Mouse (Mus musculus) neural tube, embryonic 11.5 days (tissue): ENCODE measurements at regions not wholly inside any gene's neighbourhood (a gene's known extent, or its start where the extent isn't known, plus 50 kb on each side); places are given as distances from the start of the nearest gene placed in this dataset.

Experiments
- ATAC-seq: fragments of 200-750 bp; cut with Nextera tagmentation; 2 replicates; pipeline ENCODE4 v1.8.0; 2017; ENCODE audit warnings: moderate number of reproducible peaks, mild to moderate bottlenecking, moderate TSS enrichment, moderate library complexity; ENCODE audit not compliant: insufficient read depth, low FRiP score, low TSS enrichment
- DNase-seq: peaks from one replicate; pipeline ENCODE4 v3.0.0-alpha.2; 2015; ENCODE audit warnings: low spot score
- H3K27ac ChIP-seq: fragments of 300-500 bp; sonication (generic); 2 replicates; pipeline ENCODE4 v1.5.1; 2014; ENCODE audit warnings: low read depth, mild to moderate bottlenecking, low read length
- H3K27me3 ChIP-seq: fragments of 300-500 bp; sonication (generic); 2 replicates; pipeline ENCODE4 v1.6.1; 2014; ENCODE audit warnings: mild to moderate bottlenecking, low read length, mixed read lengths; ENCODE audit not compliant: control insufficient read depth, insufficient read depth
- H3K36me3 ChIP-seq: fragments of 300-500 bp; sonication (generic); 2 replicates; pipeline ENCODE4 v1.6.1; 2014; ENCODE audit warnings: mild to moderate bottlenecking, low read length, moderate library complexity, mixed read lengths; ENCODE audit not compliant: control insufficient read depth, insufficient read depth
- H3K4me1 ChIP-seq: fragments of 300-500 bp; sonication (generic); 2 replicates; pipeline ENCODE4 v1.6.1; 2014; ENCODE audit warnings: low read length, mixed read lengths; ENCODE audit not compliant: control insufficient read depth, insufficient read depth
- H3K4me2 ChIP-seq: fragments of 300-500 bp; sonication (generic); 2 replicates; pipeline ENCODE4 v1.6.1; 2014; ENCODE audit warnings: low read depth, mild to moderate bottlenecking, moderate library complexity
- H3K4me3 ChIP-seq: fragments of 300-500 bp; sonication (generic); 2 replicates; pipeline ENCODE4 v1.5.1; 2014; ENCODE audit warnings: low read depth, low read length
- H3K9ac ChIP-seq: fragments of 300-500 bp; sonication (generic); 2 replicates; pipeline ENCODE4 v1.6.1; 2014; ENCODE audit warnings: mild to moderate bottlenecking, low read length
- H3K9me3 ChIP-seq: fragments of 300-500 bp; sonication (generic); 2 replicates; pipeline ENCODE4 v1.6.1; 2016; ENCODE audit warnings: low read length; ENCODE audit not compliant: control insufficient read depth
- WGBS: fragments of 180-500 bp; shearing (Covaris S2); extraction: QIAGEN DNeasy Blood & Tissue Kit; methylation state at CpG from one replicate; pipeline ENCODE4 v1.1.7; 2014; 5-methylcytosine and 5-hydroxymethylcytosine counted together

GRCm38 (mm10) chr11:112718547-112718946 lies 63.5 kb upstream of the Sox9 start:
- H3K27me3 ChIP-seq: no peaks in the 10 kb centered on the region
- H3K9me3 ChIP-seq: 0 out of 2 replicates have a peak, but pooled peaks cover 4% of the 10 kb centered on the region
- H3K27ac ChIP-seq: no peak overlapping the region
- H3K4me1 ChIP-seq: no peaks in the 10 kb centered on the region
- H3K4me2 ChIP-seq: no peak overlapping the region
- no peak overlapping the region for H3K9ac ChIP-seq
- H3K4me3 ChIP-seq: no peak overlapping the region
- WGBS: 78% methylated on average over 2 of the region's 2 CpGs
- no peak for DNase-seq
- ATAC-seq: no peak
- no peaks in the 10 kb centered on the region for H3K36me3 ChIP-seq

GRCm38 (mm10) chr11:112720652-112721051 lies 61.4 kb upstream of the Sox9 start:
- WGBS: 70% methylated on average over 4 of the region's 4 CpGs
- DNase-seq: no peak
- no peak for ATAC-seq
- no peak overlapping the region for H3K27ac ChIP-seq
- H3K27me3 ChIP-seq: no peaks in the 10 kb centered on the region
- H3K4me2 ChIP-seq: no peak overlapping the region
- H3K36me3 ChIP-seq: no peaks in the 10 kb centered on the region
- H3K4me1 ChIP-seq: no peaks in the 10 kb centered on the region
- no peak overlapping the region for H3K9ac ChIP-seq
- no peak overlapping the region for H3K4me3 ChIP-seq
- H3K9me3 ChIP-seq: 0 out of 2 replicates have a peak, but pooled peaks cover 4% of the 10 kb centered on the region

GRCm38 (mm10) chr11:112722936-112723335 lies 59.1 kb upstream of the Sox9 start:
- H3K4me3 ChIP-seq: no peak overlapping the region
- H3K9me3 ChIP-seq: 0 out of 2 replicates have a peak, but pooled peaks cover 4% of the 10 kb centered on the region
- WGBS: 61% methylated on average over 4 of the region's 4 CpGs
- no peaks in the 10 kb centered on the region for H3K4me1 ChIP-seq
- H3K27me3 ChIP-seq: no peaks in the 10 kb centered on the region
- H3K36me3 ChIP-seq: no peaks in the 10 kb centered on the region
- DNase-seq: no peak
- no peak overlapping the region for H3K9ac ChIP-seq
- no peak for ATAC-seq
- no peak overlapping the region for H3K4me2 ChIP-seq
- no peak overlapping the region for H3K27ac ChIP-seq

GRCm38 (mm10) chr11:112728154-112728952 lies 53.7 kb upstream of the Sox9 start:
- no peak overlapping the region for H3K27ac ChIP-seq

More at GRCm38 (mm10) chr11:112728154-112728952, 53.7 kb upstream of the Sox9 start:
- Histone ChIP-seq H3K4me3 (no peak overlapping the region), H3K9ac (no peak overlapping the region), H3K9me3 (no peaks in the 10 kb centered on the region), H3K36me3 (no peaks in the 10 kb centered on the region), H3K4me2 (no peak overlapping the region), H3K4me1 (no peaks in the 10 kb centered on the region), H3K27me3 (no peaks in the 10 kb centered on the region)
- no peak for DNase-seq
- 48% methylated on average over 15 of the region's 15 CpGs for WGBS
- ATAC-seq: no peak
